Mouse (Mus musculus): ENCODE results near the gene Hps4.
"Not testable (repeated sequence)": the region's sequence is repeated elsewhere in the genome, so short reads cannot be mapped to it uniquely, and the experiment has no call there.

Hps4 gene

GRCm38 (mm10) chr5:112409274-112409673, 66.4 kb downstream of the Hps4 start:
- no peak for DNase-seq

DNA sequence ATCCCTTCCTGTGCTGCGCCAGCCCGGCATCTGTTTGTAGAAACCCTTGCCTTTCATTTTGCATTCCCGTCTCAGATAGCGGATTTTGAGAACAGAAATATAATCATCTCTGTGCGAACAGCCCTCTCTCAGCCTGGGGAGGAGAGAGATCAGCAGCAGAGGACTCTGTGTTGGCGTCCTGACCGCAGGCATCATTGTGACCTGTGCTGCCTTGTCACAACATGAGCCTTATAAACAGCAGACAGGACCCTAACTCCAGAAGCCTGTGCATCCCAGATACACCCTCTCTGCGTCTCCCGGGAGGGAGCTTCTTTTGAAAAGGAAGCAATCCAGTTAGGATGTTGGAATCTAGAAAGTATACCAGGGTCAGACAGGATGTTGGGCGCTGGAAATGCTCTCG, 68.2 kb downstream of the Hps4 start:
- DNase-seq, result no peak

GRCm38 (mm10) chr5:112411514-112412335, 68.8 kb downstream of the Hps4 start:
- no peak for DNase-seq

DNA sequence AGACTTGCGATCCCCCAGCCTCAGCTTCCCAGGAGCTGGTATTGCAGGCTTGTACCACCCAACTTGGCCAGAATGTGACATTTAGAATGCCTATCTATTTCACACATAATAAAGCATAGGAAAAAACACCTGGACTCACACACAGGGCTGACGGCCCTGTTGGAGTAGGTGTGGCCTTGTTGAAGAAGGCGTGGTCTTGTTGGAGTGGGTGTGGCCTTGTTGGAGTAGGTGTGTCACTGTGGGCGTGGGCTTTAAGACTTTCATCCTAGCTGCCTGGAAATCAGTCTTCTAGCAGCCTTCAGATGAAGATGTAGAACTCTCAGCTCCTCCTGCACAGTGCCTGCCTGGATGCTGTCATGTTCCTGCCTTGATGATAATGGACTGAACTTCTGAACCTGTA, 69.9 kb downstream of the Hps4 start:
- not testable (repeated sequence) for DNase-seq

- no peak for DNase-seq
Observed at GRCm38 (mm10) chr5:112416673-112417072, 73.8 kb downstream of the Hps4 start.

DNA sequence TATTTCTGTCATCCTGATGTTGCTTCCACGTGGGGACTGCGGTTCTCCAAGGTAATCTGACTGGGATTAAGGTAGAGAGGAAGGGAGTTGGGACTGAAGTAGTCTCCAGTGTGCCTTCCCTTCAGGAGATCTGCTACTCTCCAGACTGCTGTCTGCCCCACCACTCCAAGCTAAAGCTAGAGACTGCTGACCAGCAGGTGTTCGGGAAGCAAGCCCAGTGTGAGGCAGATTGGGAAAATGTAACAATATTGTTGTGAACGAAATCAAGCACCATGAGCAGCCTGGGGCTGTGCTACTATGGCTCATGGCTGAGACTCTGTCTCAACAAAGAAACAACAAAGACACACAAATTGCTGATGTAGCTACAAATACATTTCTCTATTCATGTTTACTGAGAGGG, 75.1 kb downstream of the Hps4 start:
- no peak for DNase-seq

GRCm38 (mm10) chr5:112419535-112419934, 76.7 kb downstream of the Hps4 start:
- DNase-seq, result no peak

DNA sequence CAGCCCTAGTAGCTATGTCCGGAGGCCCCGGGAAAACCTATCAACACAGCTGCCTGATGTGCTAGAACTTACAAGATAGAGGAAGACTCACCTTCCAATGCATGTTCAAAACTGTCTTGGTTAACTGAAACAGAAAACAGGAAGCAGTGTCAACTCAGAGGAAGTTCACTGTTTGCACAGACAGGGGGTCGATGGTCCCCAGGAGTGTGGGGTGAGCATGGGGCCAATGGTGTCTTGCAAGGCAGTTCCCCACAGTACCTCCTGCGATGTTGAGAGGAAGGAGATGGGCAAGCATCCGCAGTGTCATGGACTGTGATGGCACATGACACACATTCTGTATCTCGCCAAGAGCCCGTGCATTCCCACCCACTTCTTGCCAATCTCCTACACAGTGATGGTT, 83.8 kb downstream of the Hps4 start:
- no peak for DNase-seq

DNA sequence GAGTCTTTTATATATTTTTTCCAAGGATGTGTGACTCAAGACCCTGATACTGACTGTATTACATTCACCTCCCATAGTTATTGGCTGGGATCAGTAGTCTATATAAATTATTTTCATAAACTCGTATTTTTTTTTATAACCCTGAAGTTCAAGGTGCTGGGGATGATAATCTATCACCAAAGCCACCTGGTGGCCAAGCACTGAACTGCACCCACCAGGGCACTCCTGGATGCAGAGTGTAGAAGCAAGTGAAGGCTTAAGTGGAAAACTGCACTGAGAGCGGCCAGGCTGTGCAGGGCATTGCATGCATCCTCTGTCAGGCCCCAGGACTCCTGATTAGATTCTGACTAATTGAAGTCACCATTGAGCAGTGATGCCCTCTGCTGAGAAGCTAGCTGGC, 84.4 kb downstream of the Hps4 start:
- DNase-seq, result peak; percentile 49
